Mouse (Mus musculus) c-Kit-positive CD71-positive TER-119-positive erythroid progenitor cells, embryonic 14.5 days (primary cell): ENCODE data around the gene Usp10.

ENCODE experiments used
- DNase-seq: peaks from one replicate; pipeline ENCODE4 v3.0.0-alpha.2; 2013; ENCODE audit warnings: low spot score

The Usp10 gene

DNA sequence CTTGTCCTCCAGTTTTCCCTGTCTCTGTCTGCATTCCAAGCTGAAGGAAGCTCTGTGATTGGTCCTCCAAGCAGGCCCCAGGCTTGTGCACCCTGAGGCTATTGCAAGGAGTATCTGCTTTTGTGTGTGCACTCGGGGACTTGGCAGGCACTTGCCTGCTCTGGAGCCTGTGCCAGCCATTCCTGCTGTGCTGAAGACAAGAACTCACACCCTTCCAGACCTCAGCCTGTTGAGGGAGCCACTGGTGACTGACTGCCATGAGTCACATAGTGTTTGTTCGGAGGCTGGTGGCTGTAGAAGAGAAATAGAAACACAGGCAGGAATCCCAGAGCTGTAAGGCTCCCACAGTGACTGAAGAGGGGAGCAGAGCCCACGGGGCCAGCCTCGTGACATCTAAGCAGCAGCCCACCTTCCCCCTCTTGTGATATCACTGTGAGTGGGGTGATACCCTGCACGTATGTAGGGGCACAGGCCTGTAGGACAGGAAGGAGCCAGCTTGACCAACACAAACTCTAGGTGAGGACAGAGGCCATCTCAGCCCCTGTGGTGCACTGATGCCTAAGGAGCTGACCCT, 50.5 kb downstream of the Usp10 start:
- no peak for DNase-seq

DNA sequence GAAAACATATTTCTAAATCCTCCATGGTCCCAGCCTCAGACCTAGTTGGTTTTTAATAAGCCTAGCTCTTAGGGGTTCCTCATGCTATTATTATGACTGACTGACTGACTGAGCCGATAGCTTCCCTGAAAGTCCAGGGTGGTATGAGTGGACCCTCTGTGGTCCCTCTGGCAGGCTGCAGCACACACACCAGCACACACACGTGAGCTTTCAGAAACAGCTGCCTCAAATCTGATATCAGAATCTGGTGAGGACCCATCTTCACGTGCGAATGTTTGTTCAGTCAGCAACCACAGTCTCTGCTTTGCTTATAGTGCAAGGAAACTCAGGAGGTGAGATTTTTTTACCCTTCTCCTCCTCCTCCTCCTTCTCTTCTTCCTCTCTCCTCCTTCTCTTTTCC, 54.7 kb downstream of the Usp10 start:
- no peak for DNase-seq

DNA sequence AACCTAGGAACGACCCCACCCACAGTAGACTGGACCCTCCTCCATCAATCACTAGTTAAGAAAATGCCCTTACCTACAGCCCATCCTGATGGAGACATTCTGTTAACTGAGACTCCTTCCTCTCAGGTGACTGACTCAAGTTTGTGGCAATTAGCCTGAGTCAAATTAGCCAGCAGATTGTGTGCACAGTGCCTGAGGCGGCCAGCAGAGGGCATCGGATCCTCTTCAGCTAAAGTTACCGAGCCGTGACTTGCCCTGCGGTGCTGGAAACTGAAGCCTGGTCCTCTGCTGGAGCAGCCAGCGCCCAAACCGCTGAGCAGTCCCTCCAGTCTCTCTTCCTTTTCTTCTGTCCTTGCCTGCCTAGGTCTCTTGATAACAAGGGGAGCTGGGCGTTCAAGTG, 57.3 kb downstream of the Usp10 start:
- DNase-seq, result no peak

DNA sequence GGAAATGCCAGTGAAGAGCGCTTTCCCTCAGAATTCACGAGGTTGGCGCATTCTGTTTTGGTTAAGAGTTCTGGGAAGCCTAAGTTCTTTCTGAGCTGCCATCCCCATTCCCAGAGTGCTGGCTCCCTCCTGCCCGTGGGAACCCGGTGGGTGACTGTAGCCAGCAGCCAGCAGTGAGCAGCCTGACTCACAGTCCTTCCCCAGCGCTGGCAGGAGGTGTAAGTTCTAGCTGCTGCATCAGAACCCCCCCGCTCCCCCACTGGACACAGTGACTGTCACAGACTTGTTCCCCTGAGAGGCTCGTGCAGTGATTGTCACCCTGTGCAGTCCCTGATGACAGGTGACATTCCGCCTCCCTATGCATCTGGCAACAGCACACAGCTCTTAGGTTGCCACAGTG, 60.0 kb downstream of the Usp10 start:
- DNase-seq, result no peak

DNA sequence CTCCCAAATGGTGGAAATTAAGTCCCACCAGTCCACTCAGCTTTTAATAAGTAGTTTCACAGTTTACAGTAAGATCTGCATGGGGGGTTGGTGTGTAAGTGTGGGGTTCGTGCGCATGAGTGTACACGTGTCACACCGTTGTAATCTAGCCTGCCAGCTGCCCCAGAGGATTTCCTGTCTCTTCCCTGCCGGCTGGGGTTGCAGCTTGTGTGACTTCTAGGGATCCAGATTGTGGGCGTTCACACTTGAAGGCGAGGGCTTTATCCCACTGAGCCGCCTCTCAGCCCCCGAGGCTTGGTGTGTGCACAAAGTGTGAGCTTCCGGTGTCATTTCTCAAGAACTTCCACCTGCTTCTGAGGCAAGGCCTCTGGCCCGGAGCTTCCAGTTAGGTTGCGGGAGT, 62.4 kb downstream of the Usp10 start:
- DNase-seq, result no peak

DNA sequence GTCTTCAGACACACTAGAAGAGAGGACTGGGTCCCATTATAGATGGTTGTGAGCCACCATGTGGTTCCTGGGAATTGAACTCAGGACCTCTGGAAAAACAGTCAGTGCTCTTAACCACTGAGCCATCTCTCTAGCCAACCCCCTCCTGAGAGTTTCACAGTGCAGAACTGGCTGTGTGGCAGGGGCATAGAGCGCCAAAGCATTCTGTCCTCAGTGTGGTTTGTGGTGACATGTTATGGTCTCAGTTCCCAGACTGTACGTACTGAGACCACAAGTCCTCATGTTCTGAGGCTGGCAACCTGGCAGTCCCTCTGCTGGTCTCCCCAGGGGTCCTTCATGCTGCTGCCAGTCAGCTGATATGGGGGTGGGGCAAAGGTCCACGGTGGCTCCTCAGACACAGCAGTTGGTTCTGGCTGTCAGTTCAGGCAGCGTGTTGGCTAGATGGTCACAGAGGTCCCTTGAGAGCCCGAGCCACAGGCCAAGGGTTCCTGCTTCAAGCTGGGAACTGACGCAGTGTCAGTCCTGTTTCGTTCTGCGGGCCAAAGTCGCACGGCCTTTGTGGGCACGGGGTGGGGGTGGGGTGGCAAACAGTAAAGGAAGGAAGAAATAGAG, 68.7 kb downstream of the Usp10 start:
- DNase-seq, result no peak

DNA sequence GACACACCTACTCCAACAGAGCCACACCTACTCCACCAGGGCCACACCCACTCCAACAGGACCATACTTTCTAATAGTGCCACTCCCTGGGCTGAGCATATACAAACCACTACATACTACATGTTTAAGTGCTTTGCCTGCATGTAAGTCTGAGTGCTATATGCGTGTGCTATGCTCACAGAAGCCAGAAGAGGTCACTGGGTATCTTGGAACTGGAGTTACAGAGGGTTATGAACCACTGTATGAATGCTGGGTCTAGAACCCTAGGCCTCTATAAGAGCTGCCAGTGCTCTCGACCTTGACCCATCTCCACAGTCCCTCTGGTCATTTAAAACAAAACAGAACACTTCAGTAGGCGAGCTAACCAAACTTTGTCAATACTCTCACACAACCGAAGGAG, 71.1 kb downstream of the Usp10 start:
- no peak for DNase-seq

DNA sequence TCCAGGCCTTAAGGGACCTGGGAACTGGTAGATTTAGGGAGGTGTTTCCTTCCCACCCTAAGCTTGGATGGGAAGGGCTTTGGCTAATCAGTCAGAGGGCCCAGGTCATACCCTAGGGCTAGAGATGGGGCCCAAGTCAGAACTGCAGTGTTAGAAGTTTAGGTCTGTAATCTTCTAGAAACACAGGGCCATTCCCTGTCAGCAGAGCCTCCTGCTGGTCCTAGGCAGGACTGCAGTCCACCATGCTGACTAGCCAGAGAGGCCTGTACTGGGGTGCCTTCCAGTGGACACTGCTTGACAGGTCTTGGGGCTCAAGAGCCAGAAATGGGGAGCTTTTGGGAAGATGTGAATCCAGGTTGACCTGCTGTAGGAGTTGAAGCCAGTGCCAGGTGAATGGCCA, 73.9 kb downstream of the Usp10 start:
- DNase-seq, result no peak

DNA sequence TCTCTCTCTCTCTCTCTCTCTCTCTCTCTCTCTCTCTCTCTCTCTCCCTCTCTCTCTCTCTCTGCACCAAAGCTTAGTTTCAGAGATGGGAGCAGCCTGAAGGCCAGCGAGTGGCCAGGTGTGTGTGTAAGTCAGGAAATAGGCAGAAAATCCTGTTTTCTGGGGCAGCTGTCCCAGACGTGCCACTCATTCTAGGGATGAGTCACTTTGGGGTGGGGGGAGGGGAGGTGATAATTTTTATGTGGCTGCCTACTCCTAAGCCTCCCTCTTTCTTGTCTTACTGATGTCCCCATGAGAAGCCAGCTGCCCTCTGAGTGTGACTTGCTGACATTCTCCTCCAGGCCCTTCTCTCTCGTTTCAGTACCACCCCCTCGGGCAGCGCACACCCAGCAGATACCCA, 76.0 kb downstream of the Usp10 start:
- no peak for DNase-seq

DNA sequence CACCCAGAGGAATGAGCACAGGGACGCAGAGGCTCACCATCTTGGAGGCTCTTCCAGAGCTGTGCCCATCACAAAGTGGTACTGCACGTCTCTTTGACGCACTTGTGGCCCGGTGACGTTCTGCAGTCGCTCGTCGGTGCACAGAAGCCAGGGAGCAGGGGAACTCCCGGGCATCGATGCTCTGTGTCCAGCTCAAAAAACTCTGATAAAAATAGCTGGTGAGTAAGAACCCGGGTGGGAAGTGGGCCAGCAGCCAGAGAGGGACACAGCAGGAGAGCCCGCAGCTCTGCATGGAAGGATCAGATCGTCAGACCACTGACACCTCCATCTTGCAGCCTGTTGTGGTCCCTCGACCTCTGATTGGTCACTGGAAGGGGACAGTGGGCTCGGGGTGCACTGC, 77.9 kb downstream of the Usp10 start:
- DNase-seq, result no peak

DNA sequence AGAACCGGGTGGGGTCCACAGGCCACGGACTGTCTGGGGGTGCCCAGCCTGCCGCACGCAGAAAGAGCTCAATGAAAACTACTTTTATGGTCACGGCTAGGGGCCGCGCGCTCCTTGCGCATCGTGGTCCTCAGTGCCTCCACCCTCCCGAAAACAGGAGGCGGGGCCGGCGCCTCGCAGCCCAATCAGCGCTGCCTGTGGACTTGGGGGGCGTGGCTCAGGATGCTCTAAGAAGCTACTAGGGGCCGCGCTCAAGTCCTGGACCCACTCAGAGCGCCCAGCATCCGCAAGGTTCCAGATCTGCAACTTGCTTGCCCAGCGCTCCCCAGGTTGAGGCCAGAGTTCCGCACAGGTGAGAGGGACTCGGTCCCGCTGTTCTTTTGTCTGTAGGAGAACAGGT, 82.1 kb downstream of the Usp10 start, which contains the start of gene Crispld2:
TSS of gene Crispld2 (plus strand) at position 190 of the 400 bp plus-strand sequence.
- peak; percentile 23 for DNase-seq

DNA sequence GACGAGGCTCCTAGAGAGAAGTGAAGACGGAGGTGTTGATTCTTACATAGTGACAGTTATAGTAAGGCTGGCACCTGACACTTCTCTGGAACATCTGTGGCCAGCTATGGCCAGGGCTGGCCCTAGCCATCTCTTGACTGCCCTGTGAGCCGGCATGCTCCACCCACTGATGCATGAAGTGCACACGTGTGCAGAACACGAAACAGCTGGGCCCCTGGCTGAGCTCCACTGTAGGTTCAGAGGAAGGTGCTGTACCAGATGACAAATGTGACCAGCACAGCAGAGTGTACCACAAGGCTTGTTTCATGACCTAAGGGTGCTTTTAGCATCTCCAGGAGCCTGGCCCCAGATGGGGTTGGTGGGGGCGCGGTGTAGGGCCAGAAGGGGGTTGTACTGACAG, 84.0 kb downstream of the Usp10 start:
- no peak for DNase-seq

DNA sequence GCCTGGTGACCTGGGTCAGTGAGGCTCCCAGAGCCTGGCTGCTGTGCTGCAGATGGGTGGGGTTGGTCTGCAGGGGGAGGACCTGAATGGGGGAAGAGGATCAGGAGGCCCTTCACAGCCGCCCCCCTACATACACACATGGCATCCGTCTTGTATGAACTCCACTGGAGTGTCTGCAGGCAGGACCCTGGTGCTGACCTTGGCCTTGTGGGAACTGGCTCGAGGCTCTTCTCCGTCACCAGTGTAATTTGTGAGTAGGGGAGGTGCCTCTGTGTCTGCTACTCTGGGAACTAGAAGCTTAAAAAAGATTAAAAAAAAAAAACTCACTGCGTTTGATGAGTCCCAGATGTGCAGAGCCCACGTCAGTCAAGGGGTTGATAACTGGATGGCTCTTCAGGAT, 84.4 kb downstream of the Usp10 start:
- DNase-seq, result no peak

DNA sequence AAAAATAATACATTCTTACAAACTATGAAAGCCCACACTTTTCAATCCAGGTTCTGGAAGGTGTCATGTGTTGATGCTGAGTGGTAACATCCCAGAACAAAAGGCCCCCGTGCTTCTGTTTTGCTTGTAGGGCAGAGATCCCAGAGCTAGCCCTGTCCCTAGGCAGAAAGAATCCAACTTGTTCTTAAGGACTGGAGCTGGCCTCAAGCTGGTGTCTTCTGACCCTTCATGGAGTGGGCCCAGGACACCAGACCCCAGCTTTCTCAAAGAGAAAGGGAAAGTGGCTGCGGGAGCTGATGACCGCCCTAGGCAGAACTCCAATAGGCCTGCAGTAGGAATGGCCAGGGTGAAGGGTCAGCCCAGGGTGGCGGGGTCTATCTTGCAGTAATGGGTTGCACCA, 87.1 kb downstream of the Usp10 start:
- no peak for DNase-seq

DNA sequence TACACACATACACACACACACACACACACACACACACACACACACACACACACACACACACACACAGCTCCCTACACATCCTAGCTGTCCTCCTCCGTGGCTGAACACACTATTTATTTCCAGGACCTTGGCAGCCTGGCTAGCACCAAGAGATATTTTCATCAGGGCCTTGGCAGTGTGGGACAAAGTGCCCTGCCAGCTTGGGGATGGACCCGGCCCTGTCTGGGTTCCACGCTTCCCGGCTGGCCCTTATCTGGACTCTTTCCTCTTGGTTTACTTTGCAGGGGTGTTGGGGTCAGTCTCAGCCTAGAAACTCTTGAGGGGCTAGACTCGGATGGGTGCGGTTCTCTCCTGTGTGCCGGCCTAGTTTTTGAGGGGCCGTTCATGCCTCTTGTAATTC, 90.3 kb downstream of the Usp10 start:
- DNase-seq, result no peak

DNA sequence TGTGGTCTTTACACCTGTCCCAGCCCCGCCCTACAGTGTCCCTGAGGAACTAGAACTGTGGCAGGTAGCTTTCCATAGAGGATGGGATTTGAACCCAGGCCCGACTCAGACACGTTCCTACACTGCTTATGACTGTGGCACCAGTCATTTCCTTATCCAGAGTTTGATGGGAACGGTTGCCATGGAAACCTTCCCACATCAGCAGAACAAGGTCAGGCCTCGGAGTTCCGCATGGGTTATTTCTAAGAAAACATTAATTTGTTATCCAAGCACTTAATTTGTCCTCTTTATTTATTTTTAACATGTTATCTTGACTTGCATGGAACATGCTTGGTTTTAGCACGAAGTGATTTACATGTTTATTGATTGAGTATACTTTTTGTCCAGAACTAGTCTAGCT, 91.6 kb downstream of the Usp10 start:
- DNase-seq, result no peak

DNA sequence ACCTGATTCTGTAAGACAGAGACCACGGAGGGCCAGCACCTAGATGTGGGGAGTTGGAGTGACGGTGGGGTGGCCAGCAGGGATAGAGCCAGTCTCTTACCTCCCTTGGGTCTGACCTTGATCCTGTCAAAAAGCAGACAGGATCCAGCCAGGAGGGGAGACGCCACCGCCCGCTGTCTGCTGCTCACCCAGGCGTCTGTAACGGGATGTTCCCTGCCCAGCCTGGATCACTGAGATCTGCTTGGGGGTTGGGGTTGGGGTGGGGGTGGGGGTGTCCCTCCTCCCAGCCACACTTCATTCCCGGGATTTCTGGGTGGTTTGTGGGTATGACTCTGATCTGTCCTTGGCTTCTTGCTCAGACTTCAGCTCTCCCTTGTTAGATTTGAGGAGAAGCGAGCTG, 92.2 kb downstream of the Usp10 start:
- DNase-seq, result no peak

DNA sequence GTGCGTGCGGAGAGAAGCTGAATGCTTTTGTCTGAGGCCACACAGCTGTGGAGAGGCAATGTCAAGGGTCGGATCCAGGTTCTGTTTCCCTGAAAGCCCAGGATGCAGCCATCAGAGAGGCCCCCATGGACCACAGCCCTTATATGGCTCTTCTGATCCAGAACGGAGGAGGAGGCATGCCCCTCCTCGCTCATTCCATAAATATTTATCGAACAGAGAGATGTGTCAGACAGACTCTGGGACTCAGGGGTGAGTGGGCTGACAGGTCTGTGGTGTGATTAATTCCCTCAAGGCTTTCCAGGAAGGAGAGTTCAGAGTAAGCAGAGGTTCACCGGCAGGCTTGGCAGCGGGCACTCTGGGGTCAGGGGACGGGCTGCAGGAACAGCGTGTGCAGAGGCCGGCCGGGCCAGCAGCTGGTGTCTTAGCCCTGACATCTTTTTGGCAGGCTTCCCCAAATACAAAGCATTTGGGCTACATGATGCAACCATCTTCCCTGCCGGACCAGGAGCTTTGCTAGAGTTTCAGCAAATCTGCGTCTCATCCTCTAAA, 94.1 kb downstream of the Usp10 start:
- DNase-seq, result no peak

DNA sequence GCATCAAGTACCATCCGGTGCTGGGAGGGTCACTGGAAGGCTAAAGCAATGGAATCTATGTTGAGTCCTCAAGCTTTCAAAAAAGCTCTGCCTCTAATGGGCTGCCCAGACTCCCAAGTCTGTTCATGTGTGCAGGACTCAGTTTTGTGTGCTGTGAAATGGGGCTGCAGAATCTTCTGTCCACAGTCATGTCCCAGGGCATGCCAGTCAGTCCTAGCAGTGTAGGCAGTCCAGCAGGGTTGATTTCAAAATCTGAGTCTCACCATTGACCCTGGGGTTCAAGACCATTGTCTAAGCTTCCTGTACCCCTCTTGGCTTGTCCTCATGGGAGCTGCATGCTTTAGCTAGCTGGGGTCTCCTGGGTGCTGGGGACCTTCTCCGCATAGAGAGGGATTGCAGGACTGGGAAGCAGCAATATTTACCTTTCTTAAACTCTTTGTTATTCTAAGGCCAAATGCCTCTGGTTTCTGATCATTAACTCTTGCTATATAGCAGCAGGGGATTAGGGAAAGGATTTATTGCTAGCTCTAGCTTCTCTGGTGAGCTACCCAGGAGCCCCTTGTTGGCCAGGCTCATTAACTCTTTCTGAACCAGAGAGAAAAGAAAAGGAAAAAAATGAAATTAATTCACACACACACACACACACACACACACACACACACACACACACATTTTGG, 94.7 kb downstream of the Usp10 start:
- no peak for DNase-seq

DNA sequence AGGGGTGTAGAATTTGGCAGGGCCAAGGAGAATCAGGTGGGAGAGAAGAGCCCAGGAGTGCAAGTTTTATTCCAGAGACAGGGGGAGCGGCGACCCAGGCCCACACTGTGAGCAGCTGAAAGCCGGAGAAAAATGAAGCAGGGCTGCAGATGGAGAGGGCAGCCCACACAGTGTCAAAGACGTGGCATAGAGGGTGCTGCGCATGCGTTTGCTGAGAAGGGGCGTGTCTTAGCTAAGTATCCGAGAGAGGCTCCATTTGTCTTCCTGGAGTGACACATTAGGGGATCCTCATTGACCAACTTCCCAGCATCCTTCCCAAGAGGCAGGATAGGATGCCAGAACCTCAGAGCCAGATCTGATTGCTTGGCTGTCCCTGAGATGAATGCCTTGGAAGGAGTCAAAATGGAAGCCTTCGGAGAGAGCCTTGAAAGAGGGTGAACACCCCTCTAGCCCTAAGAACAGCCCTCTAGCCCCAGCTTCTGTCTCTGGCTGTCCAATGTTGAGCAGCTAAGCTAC, 96.5 kb downstream of the Usp10 start:
- DNase-seq, result no peak
